Mouse (Mus musculus): ENCODE results near the gene C87977. TPM values are rescaled to one million over a fixed set of nuclear protein-coding genes. Genes with fewer than 3 reads are reported as not detected.

Gene C87977
- not detected in 2 replicates for polyA plus RNA-seq (2021; fragmentation: Nextera tagmentation)
- long read RNA-seq, experiment 1: 0 reads
- long read RNA-seq, experiment 2: 0 reads

DNA sequence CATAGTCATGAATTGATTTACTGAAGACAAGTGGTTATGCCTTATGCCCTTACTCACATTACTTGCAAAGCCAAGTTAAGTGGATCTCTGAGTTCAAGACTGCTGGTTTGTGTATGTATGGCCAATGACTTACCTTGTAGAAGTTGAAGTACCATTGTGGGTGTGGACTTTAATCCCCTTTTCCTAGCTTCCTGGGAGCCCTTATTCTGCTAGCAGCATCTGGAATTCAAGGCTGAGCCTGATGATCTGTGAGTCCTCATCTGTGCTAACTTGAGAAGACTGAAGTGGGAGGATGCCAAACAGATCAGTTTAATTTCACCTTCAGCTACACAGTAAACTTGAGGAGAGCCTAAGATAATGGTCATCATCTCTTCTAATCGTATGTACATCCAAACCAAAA lies at the start of gene C87977:
Gene C87977 (minus strand): TSS at position 101 of the 400 bp plus-strand sequence.

DNA sequence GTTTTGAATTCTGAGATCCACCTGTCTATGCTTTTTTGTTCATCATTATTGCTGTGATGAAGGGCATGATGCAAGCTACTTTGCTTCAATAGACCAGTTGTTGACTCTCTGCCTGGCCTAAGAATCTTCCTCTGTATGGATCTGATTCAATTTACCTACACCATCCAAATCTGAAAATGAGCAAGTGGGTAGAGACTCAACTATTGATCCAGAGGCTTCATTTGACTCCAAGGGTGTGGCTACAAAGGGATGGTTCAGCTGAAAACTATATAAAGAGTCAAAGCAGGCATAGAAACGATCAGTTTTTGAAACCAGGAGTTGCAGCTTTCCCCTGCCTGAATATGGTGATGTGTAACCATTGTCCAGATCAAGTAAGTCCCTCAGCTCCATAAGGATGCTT lies 22.7 kb downstream of the C87977 start, which contains the start of gene Oog2:
Gene Oog2 (plus strand): TSS at position 301 of the 400 bp plus-strand sequence.

DNA sequence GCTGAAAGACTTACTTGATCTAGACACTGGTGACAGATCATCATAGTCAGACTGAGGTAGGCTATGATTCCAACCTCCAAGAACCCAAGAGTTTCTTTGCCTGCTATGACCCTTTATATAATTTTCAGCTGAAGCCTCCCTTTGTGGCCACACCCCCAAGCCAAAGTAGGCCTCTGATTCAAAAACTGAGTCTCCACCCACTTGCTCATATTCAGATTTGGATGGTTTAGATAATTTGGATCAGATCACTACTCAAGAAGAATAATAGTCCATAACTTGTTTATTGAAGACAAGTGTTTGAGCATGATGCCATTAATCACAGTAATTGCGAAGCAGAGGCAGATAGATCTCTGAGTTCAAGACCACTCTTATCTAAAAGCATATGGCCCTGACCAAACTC lies 50.6 kb downstream of the C87977 start, which contains the start of gene Oog3:
Gene Oog3 (minus strand): TSS at position 101 of the 400 bp plus-strand sequence.

Other genes with a start within 250 kb of the C87977 start
- gene Gm13101, start 246.4 kb downstream of the C87977 start, polyA plus RNA-seq (2021; fragmentation: Nextera tagmentation): not detected in 2 replicates
- not detected in 2 replicates for gene Pramef17, start 218.9 kb downstream of the C87977 start, polyA plus RNA-seq (2021; fragmentation: Nextera tagmentation)
- gene Pramel4, start 154.2 kb downstream of the C87977 start, polyA plus RNA-seq (2021; fragmentation: Nextera tagmentation): not detected in 2 replicates
- gene Gm13102, start 106.8 kb downstream of the C87977 start, polyA plus RNA-seq (2021; fragmentation: Nextera tagmentation): not detected in 2 replicates
- not detected in 2 replicates for gene Oog3, start 50.7 kb downstream of the C87977 start, polyA plus RNA-seq (2021; fragmentation: Nextera tagmentation)
- gene Oog2, start 22.6 kb downstream of the C87977 start, polyA plus RNA-seq (2021; fragmentation: Nextera tagmentation): not detected in 2 replicates
- not detected in 2 replicates for gene Pramel5, start 67.2 kb upstream of the C87977 start, polyA plus RNA-seq (2021; fragmentation: Nextera tagmentation)
- not detected in 2 replicates for gene Gm13128, start 116.9 kb upstream of the C87977 start, polyA plus RNA-seq (2021; fragmentation: Nextera tagmentation)
- not detected in 2 replicates for gene Gm13119, start 144.6 kb upstream of the C87977 start, polyA plus RNA-seq (2021; fragmentation: Nextera tagmentation)
- gene Pramef20, start 164.6 kb upstream of the C87977 start, polyA plus RNA-seq (2021; fragmentation: Nextera tagmentation): not detected in 2 replicates
- not detected in 2 replicates for gene Pramef12, start 195.1 kb upstream of the C87977 start, polyA plus RNA-seq (2021; fragmentation: Nextera tagmentation)
- not detected in 2 replicates for gene 1700012P22Rik, start 225.5 kb upstream of the C87977 start, polyA plus RNA-seq (2021; fragmentation: Nextera tagmentation)
- not detected in 2 replicates for gene Gm9944, start 240.0 kb upstream of the C87977 start, polyA plus RNA-seq (2021; fragmentation: Nextera tagmentation)